Mouse (Mus musculus): ENCODE data around the gene 2210016L21Rik. TPM values are rescaled to one million over a fixed set of nuclear protein-coding genes. Genes with fewer than 3 reads are reported as not detected.

The 2210016L21Rik gene
- total RNA-seq, 1 experiment: 16.7 TPM

DNA sequence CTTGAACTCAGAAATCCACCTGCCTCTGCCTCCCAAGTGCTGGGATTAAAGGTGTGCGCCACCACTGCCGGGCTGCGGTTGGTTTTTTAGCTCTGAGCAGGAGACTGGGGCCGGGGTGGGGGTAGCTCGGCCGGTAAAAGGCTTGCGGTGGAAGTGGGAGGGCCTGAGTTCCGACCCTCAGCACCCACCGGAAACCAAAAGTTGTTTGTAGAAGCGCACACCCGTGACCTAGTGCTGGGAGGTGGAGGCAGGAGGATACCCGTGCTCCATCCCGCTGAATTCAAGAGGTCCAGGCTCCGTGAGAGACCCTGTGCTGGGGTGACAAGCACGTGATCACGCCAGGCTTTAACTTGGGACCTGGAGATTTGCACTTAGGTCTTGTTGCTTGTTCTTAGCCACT lies 54.5 kb downstream of the 2210016L21Rik start:
- TF ChIP-seq ZNF384 (IDR thresholded peaks at IDR 0.05; ENCODE audit: low read depth, low read length) (no peak), MAFK (IDR thresholded peaks at IDR 0.05; ENCODE audit: insufficient read depth, low read depth, low read length) (no peak), HCFC1 (IDR thresholded peaks at IDR 0.05; ENCODE audit: borderline replicate concordance, insufficient read depth, low read length) (no peak), ZC3H11A (IDR thresholded peaks at IDR 0.05; ENCODE audit: borderline replicate concordance, low read depth, low read length) (no peak), CHD2 (IDR thresholded peaks at IDR 0.05; ENCODE audit: low read depth, low read length) (no peak)
- Histone ChIP-seq H3K9me3 (ENCODE audit: control insufficient read depth, insufficient read depth, low read depth, low read length) (no peaks in the 10 kb centered on the region), H3K9ac (ENCODE audit: insufficient read depth, low read depth, low read length, poor library complexity, severe bottlenecking) (peak overlapping the region; percentile 14; the same call in 1 of the 2 replicates), H3K36me3 (ENCODE audit: control insufficient read depth, insufficient read depth, low read length, poor library complexity, severe bottlenecking) (no peaks in the 10 kb centered on the region), H3K27ac (ENCODE audit: insufficient read depth, low read depth, low read length, poor library complexity, severe bottlenecking) (no peak overlapping the region), H3K4me1 (ENCODE audit: control insufficient read depth in 2 of 2, insufficient read depth in 2 of 2, low read length in 2 of 2, poor library complexity in 1 of 2) (peaks cover 3 to 6% of the 10 kb centered on the region in 2 experiments; a peak in 1 of 4 replicates), H3K4me3 (ENCODE audit: insufficient read depth in 1 of 2, low read depth in 1 of 2, low read length in 2 of 2, poor library complexity in 1 of 2, severe bottlenecking in 1 of 2) (peak overlapping the region; percentile 23 to 28; a peak in 1 of 4 replicates)
- in situ Hi-C loops (cut with MboI; ENCODE audit: low sequenced_read_pairs in 2 of 2, unreplicated experiment in 2 of 2): no loop called here
- no peak for DNase-seq (ENCODE audit: low read depth, low spot score)

DNA sequence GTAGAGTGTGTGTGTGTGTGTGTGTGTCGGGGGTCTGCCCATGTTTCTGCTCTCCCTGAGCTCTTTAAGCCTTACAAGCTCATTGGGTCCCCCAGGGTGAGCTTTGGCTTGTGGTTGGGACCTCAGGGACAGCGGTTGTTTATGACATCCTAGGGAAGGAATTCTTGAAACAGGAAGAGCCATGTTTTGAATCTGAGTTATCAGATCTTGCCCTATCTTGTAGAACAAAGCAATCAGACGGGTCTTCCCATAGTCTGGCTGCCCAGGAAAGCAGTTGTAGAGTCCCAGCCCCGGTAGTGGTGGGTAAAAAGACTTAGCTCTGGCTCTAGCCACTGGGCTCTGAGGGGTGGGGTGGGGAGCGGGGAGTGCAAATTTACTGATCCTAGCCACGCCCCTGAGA lies 55.4 kb downstream of the 2210016L21Rik start:
- no peak for DNase-seq (ENCODE audit: low read depth, low spot score)
- no peak overlapping the region for H3K27ac ChIP-seq (ENCODE audit: insufficient read depth, low read depth, low read length, poor library complexity, severe bottlenecking)
- H3K9ac ChIP-seq (ENCODE audit: insufficient read depth, low read depth, low read length, poor library complexity, severe bottlenecking): no peak overlapping the region
- H3K9me3 ChIP-seq (ENCODE audit: control insufficient read depth, insufficient read depth, low read depth, low read length): no peaks in the 10 kb centered on the region
- no peaks in the 10 kb centered on the region for H3K36me3 ChIP-seq (ENCODE audit: control insufficient read depth, insufficient read depth, low read length, poor library complexity, severe bottlenecking)
- in situ Hi-C loops (cut with MboI; ENCODE audit: low sequenced_read_pairs in 2 of 2, unreplicated experiment in 2 of 2): no loop called here
- H3K4me1 ChIP-seq (ENCODE audit: control insufficient read depth in 2 of 2, insufficient read depth in 2 of 2, low read length in 2 of 2, poor library complexity in 1 of 2): peaks cover 3 to 9% of the 10 kb centered on the region in 2 experiments; a peak in 1 of 4 replicates
- TF ChIP-seq MAFK (IDR thresholded peaks at IDR 0.05; ENCODE audit: insufficient read depth, low read depth, low read length): no peak
- no peak for TF ChIP-seq ZC3H11A (IDR thresholded peaks at IDR 0.05; ENCODE audit: borderline replicate concordance, low read depth, low read length)
- TF ChIP-seq ZNF384 (IDR thresholded peaks at IDR 0.05; ENCODE audit: low read depth, low read length): no peak
- TF ChIP-seq CHD2 (IDR thresholded peaks at IDR 0.05; ENCODE audit: low read depth, low read length): no peak
- TF ChIP-seq HCFC1 (IDR thresholded peaks at IDR 0.05; ENCODE audit: borderline replicate concordance, insufficient read depth, low read length): no peak
- H3K4me3 ChIP-seq (ENCODE audit: insufficient read depth in 1 of 2, low read depth in 1 of 2, low read length in 2 of 2, poor library complexity in 1 of 2, severe bottlenecking in 1 of 2): no peak overlapping the region

Other genes with a start within 250 kb of the 2210016L21Rik start
- gene Tchp, start 234.4 kb upstream of the 2210016L21Rik start, total RNA-seq (2012; rRNA removed): 20.6 and 33.8 TPM in 2 replicates
- 62.4 and 66.4 TPM in 2 replicates for gene Ankrd13a, start 167.5 kb upstream of the 2210016L21Rik start, total RNA-seq (2012; rRNA removed)
- gene Git2, start 166.6 kb upstream of the 2210016L21Rik start, total RNA-seq (2012; rRNA removed): 29.8 and 30.3 TPM in 2 replicates
- 103 and 139 TPM in 2 replicates for gene 1500011B03Rik, start 118.7 kb upstream of the 2210016L21Rik start, total RNA-seq (2012; rRNA removed)
- gene 4930519G04Rik, start 88.5 kb upstream of the 2210016L21Rik start, total RNA-seq (2012; rRNA removed): not detected in 2 replicates
- gene Gm9936, start 83.5 kb upstream of the 2210016L21Rik start, total RNA-seq (2012; rRNA removed): 0.05 TPM in 1 of 2 replicates, not detected in the other
- 0.85 and 1.1 TPM in 2 replicates for gene Oasl2, start 45.2 kb upstream of the 2210016L21Rik start, total RNA-seq (2012; rRNA removed)
- gene Oasl1, start 18.9 kb upstream of the 2210016L21Rik start, total RNA-seq (2012; rRNA removed): 0.27 and 0.95 TPM in 2 replicates
- gene Hnf1a, start 28.9 kb downstream of the 2210016L21Rik start, total RNA-seq (2012; rRNA removed): 2.0 and 4.5 TPM in 2 replicates
- gene Sppl3, start 69.0 kb downstream of the 2210016L21Rik start, total RNA-seq (2012; rRNA removed): 56.1 and 72.5 TPM in 2 replicates
- gene Gm10401, start 156.1 kb downstream of the 2210016L21Rik start, total RNA-seq (2012; rRNA removed): 5.8 and 7.7 TPM in 2 replicates
- 41.1 and 43.6 TPM in 2 replicates for gene Acads, start 177.2 kb downstream of the 2210016L21Rik start, total RNA-seq (2012; rRNA removed)
- 27.1 and 27.5 TPM in 2 replicates for gene Unc119b, start 192.8 kb downstream of the 2210016L21Rik start, total RNA-seq (2012; rRNA removed)
- gene Mlec, start 216.0 kb downstream of the 2210016L21Rik start, total RNA-seq (2012; rRNA removed): 191 and 272 TPM in 2 replicates